Mouse (Mus musculus) neural tube, embryonic 11.5 days (tissue): ENCODE measurements around the gene Rpp14. TPM values are rescaled to one million over a fixed set of nuclear protein-coding genes. Genes with fewer than 3 reads are reported as not detected.

ENCODE experiments used
- ATAC-seq: fragments of 200-750 bp; cut with Nextera tagmentation; 2 replicates; pipeline ENCODE4 v1.8.0; 2017; ENCODE audit warnings: moderate number of reproducible peaks, mild to moderate bottlenecking, moderate TSS enrichment, moderate library complexity; ENCODE audit not compliant: insufficient read depth, low FRiP score, low TSS enrichment
- DNase-seq: peaks from one replicate; pipeline ENCODE4 v3.0.0-alpha.2; 2015; ENCODE audit warnings: low spot score
- H3K27ac ChIP-seq: fragments of 300-500 bp; sonication (generic); 2 replicates; pipeline ENCODE4 v1.5.1; 2014; ENCODE audit warnings: low read depth, mild to moderate bottlenecking, low read length
- H3K27me3 ChIP-seq: fragments of 300-500 bp; sonication (generic); 2 replicates; pipeline ENCODE4 v1.6.1; 2014; ENCODE audit warnings: mild to moderate bottlenecking, low read length, mixed read lengths; ENCODE audit not compliant: control insufficient read depth, insufficient read depth
- H3K36me3 ChIP-seq: fragments of 300-500 bp; sonication (generic); 2 replicates; pipeline ENCODE4 v1.6.1; 2014; ENCODE audit warnings: mild to moderate bottlenecking, low read length, moderate library complexity, mixed read lengths; ENCODE audit not compliant: control insufficient read depth, insufficient read depth
- H3K4me1 ChIP-seq: fragments of 300-500 bp; sonication (generic); 2 replicates; pipeline ENCODE4 v1.6.1; 2014; ENCODE audit warnings: low read length, mixed read lengths; ENCODE audit not compliant: control insufficient read depth, insufficient read depth
- H3K4me2 ChIP-seq: fragments of 300-500 bp; sonication (generic); 2 replicates; pipeline ENCODE4 v1.6.1; 2014; ENCODE audit warnings: low read depth, mild to moderate bottlenecking, moderate library complexity
- H3K4me3 ChIP-seq: fragments of 300-500 bp; sonication (generic); 2 replicates; pipeline ENCODE4 v1.5.1; 2014; ENCODE audit warnings: low read depth, low read length
- H3K9ac ChIP-seq: fragments of 300-500 bp; sonication (generic); 2 replicates; pipeline ENCODE4 v1.6.1; 2014; ENCODE audit warnings: mild to moderate bottlenecking, low read length
- H3K9me3 ChIP-seq: fragments of 300-500 bp; sonication (generic); 2 replicates; pipeline ENCODE4 v1.6.1; 2016; ENCODE audit warnings: low read length; ENCODE audit not compliant: control insufficient read depth
- WGBS: fragments of 180-500 bp; shearing (Covaris S2); extraction: QIAGEN DNeasy Blood & Tissue Kit; methylation state at CpG from one replicate; pipeline ENCODE4 v1.1.7; 2014; 5-methylcytosine and 5-hydroxymethylcytosine counted together
- polyA plus RNA-seq: library from polyadenylated mRNA; unstranded; fragments of >200 nt; fragmentation: Nextera tagmentation; extraction: Ambion mirVana; gene quantifications from 2 replicates; pipeline ENCODE4 v1.2.1, GENCODE M21; 2014

The Rpp14 gene
- 52.8 and 55.1 TPM in 2 replicates for polyA plus RNA-seq

- H3K4me2 ChIP-seq: peak within 1 kb of the TSS; percentile 64
- H3K27ac ChIP-seq: peak within 1 kb of the TSS; percentile 78
- DNase-seq (peak; percentile 97), ATAC-seq (peak; percentile 95)
- no peaks in the 10 kb centered on the region for H3K27me3 ChIP-seq
- H3K4me3 ChIP-seq: peak within 1 kb of the TSS; percentile 63
- 0 out of 2 replicates have a peak, but pooled peaks cover 2% of the 10 kb centered on the region for H3K36me3 ChIP-seq
- no peaks in the 10 kb centered on the region; the same call in 1 of the 2 replicates for H3K4me1 ChIP-seq
- 0 out of 2 replicates have a peak, but pooled peaks cover 2% of the 10 kb centered on the region for H3K9me3 ChIP-seq
- H3K9ac ChIP-seq: peak within 1 kb of the TSS; percentile 79
- under 1% methylated on average over 47 of the region's 47 CpGs for WGBS
These were observed at the start of gene Rpp14 for GRCm38 (mm10) chr14:8080165-8080679. TSS of gene Rpp14 (plus strand) at chr14:8080367.

DNA sequence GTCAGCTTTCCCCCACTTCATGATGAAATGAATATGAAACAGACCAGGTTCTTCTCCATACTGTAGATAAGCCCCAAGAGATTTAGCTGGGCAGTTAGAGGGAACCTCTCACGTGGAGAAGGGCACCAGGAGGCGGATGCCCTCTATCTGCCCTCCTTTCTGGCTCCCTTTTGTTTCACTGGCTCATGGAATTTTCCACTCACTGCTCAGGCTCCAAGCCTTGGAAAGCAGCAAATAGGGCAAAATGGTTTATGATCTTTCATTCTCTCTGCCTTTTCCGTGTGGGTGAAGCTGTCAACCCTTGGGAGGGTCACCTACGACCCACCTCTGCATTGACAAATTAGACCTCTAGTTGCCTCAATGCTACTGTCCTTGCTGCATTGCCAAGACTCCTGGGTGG is 49.6 kb upstream of the Rpp14 start:
- Histone ChIP-seq H3K9ac (no peak overlapping the region), H3K4me3 (no peak overlapping the region), H3K36me3 (no peaks in the 10 kb centered on the region), H3K4me1 (no peaks in the 10 kb centered on the region), H3K9me3 (no peaks in the 10 kb centered on the region), H3K27ac (no peak overlapping the region), H3K27me3 (no peaks in the 10 kb centered on the region), H3K4me2 (no peak overlapping the region)
- ATAC-seq: no peak
- no peak for DNase-seq
- 43% methylated on average over 4 of the region's 4 CpGs for WGBS

- WGBS: 70% methylated on average over 13 of the region's 13 CpGs
- Histone ChIP-seq H3K4me1 (no peaks in the 10 kb centered on the region), H3K9ac (no peak overlapping the region), H3K9me3 (no peaks in the 10 kb centered on the region), H3K36me3 (no peaks in the 10 kb centered on the region), H3K27me3 (no peaks in the 10 kb centered on the region), H3K4me2 (no peak overlapping the region), H3K4me3 (no peak overlapping the region), H3K27ac (no peak overlapping the region)
- DNase-seq (no peak), ATAC-seq (no peak)
These were observed 47.9 kb upstream of the Rpp14 start for GRCm38 (mm10) chr14:8032087-8032944.

DNA sequence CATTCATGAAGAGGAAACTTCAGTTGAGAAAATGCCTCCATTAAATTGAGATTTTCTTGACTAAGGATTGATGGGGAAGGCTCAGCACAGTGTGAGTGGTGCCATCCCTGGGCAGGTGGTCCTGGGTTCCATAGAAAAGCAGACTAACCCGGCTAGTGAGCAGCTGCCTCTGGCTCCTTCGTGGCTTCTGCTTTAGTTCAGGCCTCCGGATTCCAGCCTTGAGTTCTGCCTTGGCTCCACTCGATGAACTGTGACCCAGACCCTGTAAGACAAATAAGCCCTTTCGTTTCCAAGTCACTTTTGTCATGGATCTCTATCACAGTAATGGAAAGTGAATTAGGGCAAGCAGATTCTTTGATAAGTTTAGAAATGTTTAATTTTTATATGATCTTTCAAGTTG is 45.6 kb upstream of the Rpp14 start:
- ATAC-seq (no peak), DNase-seq (no peak)
- no peaks in the 10 kb centered on the region for H3K27me3 ChIP-seq
- no peak overlapping the region for H3K9ac ChIP-seq
- no peaks in the 10 kb centered on the region for H3K4me1 ChIP-seq
- no peaks in the 10 kb centered on the region for H3K9me3 ChIP-seq
- WGBS: 71% methylated on average over 5 of the region's 5 CpGs
- no peak overlapping the region for H3K4me2 ChIP-seq
- H3K4me3 ChIP-seq: no peak overlapping the region
- no peak overlapping the region for H3K27ac ChIP-seq
- H3K36me3 ChIP-seq: no peaks in the 10 kb centered on the region

DNA sequence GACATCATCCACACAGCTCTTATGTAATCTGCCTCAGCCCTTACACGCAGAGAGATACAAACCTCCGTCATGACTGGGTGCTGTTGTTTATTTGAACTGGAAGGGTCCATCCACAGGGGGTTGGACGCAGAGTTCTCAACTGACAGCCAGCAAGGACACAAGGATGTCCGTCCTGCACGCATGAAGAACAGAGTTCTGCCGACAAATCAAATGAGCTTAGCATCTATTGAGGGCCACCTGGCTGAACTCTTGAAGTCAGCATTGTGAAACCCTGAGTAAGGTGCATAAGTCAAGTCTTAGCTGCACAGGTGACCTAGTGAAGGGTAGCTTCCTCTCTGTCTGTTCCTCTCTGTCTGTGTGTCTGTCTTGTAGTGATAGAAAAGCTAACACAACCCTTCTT is 44.2 kb upstream of the Rpp14 start:
- no peaks in the 10 kb centered on the region for H3K36me3 ChIP-seq
- ATAC-seq: no peak
- WGBS: 84% methylated on average over 6 of the region's 6 CpGs
- no peak for DNase-seq
- H3K4me1 ChIP-seq: no peaks in the 10 kb centered on the region
- no peak overlapping the region for H3K27ac ChIP-seq
- H3K27me3 ChIP-seq: no peaks in the 10 kb centered on the region
- H3K4me3 ChIP-seq: no peak overlapping the region
- H3K4me2 ChIP-seq: no peak overlapping the region
- H3K9ac ChIP-seq: no peak overlapping the region
- no peaks in the 10 kb centered on the region for H3K9me3 ChIP-seq

- no peak for ATAC-seq
- no peaks in the 10 kb centered on the region for H3K36me3 ChIP-seq
- no peak overlapping the region for H3K27ac ChIP-seq
- no peak overlapping the region for H3K9ac ChIP-seq
- H3K4me1 ChIP-seq: no peaks in the 10 kb centered on the region
- WGBS: 70% methylated on average over 5 of the region's 5 CpGs
- no peak overlapping the region for H3K4me3 ChIP-seq
- H3K27me3 ChIP-seq: no peaks in the 10 kb centered on the region
- H3K9me3 ChIP-seq: no peaks in the 10 kb centered on the region
- DNase-seq: no peak
- H3K4me2 ChIP-seq: no peak overlapping the region
These were observed 43.8 kb upstream of the Rpp14 start for GRCm38 (mm10) chr14:8036406-8036805.

DNA sequence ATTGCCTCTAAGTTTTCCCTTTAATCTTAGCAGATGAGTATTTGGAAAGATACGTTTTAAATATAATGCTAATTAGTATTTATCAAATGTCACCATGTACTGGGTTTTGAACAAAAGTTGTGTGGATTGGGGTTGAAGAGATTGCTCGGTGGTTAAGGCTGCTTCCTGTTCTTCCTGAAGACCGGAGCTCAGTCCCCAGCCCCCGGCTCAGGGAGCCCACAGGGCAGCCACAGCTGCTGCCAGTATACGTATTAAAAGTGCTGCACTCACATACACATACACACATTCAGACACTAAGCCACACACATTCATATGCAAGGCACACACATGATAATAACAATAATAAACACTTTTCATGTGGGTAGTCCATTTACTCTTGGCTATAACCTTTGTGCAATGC is 42.0 kb upstream of the Rpp14 start:
- 82% methylated on average over 5 of the region's 5 CpGs for WGBS
- H3K4me1 ChIP-seq: no peaks in the 10 kb centered on the region
- no peak overlapping the region for H3K4me3 ChIP-seq
- no peak overlapping the region for H3K9ac ChIP-seq
- DNase-seq: no peak
- H3K27ac ChIP-seq: no peak overlapping the region
- ATAC-seq: no peak
- no peaks in the 10 kb centered on the region for H3K9me3 ChIP-seq
- H3K36me3 ChIP-seq: no peaks in the 10 kb centered on the region
- no peaks in the 10 kb centered on the region for H3K27me3 ChIP-seq
- H3K4me2 ChIP-seq: no peak overlapping the region

DNA sequence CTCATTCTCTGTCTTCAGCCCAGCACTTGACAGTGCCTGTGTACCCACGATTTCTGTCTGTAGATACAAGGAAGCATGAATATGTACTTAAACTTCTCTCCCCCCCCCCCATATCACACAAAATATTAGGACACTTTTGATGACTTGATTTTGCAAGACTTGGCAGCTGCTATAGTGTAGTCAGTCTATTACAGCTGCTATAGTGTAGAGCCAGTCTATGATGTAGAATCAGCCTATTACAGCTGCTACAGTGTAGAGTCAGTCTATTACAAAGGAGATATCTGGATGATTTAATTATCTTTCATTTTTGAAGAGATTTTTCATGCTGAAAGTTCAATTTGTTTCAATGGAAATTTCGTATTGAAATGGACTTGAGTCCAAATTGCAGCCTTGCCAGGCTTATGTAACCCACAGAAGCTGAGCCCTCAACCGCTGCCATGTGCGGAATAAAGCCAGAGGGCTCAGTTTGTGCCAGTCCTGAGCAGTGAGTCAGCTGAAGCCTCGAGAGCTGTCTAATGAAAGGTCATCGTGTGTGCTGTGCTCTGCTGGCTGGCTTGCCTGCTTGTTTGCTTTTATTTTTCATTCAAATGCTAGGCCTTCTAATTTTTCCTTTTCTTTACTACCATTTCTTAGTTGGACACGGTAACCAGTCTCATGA is 41.2 kb upstream of the Rpp14 start:
- Histone ChIP-seq H3K36me3 (no peaks in the 10 kb centered on the region), H3K9me3 (no peaks in the 10 kb centered on the region), H3K4me2 (no peak overlapping the region), H3K4me1 (no peaks in the 10 kb centered on the region), H3K9ac (no peak overlapping the region), H3K27ac (no peak overlapping the region), H3K4me3 (no peak overlapping the region), H3K27me3 (no peaks in the 10 kb centered on the region)
- DNase-seq (no peak), ATAC-seq (no peak)
- WGBS: 84% methylated on average over 7 of the region's 7 CpGs
